Mouse (Mus musculus) heart, adult 2 months (tissue): ENCODE results near the gene Sfswap.

Source experiments
- CTCF ChIP-seq: fragments of 200-600 bp; IDR thresholded peaks from 2 replicates; pipeline ENCODE4 v1.8.1; 2022; ENCODE audit warnings: antibody characterized with exemption, mild to moderate bottlenecking, moderate library complexity
- EP300 ChIP-seq: fragments of 200-500 bp; IDR thresholded peaks from 2 replicates; pipeline ENCODE4 v1.6.1; 2011; ENCODE audit warnings: low read depth, low read length, control low read depth; ENCODE audit not compliant: insufficient read depth
- POLR2A ChIP-seq: fragments of 200-500 bp; IDR thresholded peaks from 2 replicates; pipeline ENCODE4 v1.6.1; 2011; ENCODE audit warnings: mild to moderate bottlenecking, low read depth, low read length, control low read depth; ENCODE audit not compliant: insufficient read depth

GRCm38 (mm10) chr5:129527162-129527561, 26.1 kb downstream of the Sfswap start:
- TF ChIP-seq POLR2A: no peak
- TF ChIP-seq CTCF: no peak
- no peak for TF ChIP-seq EP300
